Mouse (Mus musculus): ENCODE data around the gene Map4k4. TPM values are rescaled to one million over a fixed set of nuclear protein-coding genes. Genes with fewer than 3 reads are reported as not detected.

Map4k4 gene
- total RNA-seq, 1 experiment from 2014 or later, result 141 TPM

GRCm38 (mm10) chr1:39964427-39964826 is 63.7 kb downstream of the Map4k4 start:
- no peak for DNase-seq

DNA sequence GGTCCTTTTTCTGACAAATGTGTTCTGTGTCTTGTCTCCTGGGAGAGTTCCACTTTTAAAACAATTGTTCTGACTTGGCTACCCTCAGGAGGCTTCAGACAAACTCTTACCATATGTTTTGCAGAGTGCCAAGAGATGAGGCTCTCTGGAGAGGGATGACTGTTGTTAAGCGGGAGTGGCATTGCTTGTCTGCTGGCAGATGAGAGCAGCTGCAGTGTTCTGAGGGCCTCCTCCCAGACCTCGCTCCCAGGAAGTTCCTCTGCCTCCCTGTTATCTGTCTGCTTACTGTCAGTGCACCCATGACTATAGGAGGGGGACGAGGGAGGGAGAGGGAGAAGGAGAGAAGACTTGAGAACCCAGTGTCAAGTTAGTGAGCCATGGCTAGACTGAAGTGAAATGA is 64.7 kb downstream of the Map4k4 start:
- no peak for DNase-seq

DNA sequence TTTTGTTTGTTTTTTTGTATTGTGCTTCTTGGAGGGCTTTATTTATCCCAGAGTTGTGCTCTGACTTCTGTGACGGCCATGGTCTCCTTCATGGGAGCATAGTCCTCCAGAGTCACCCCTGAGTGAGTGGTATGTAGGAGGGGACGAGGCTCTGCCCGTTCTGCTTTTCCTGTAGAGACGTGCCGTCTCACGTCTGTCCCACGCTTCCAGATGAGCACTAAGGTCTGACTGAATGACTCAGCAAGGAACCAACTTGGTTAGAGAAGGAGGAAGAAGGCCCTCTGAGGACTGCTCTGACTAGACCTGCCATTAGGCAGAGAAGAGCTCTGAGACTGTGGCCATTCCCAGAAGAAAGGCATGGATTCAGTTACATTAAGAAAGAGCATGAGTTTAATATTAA is 68.3 kb downstream of the Map4k4 start:
- no peak for DNase-seq

DNA sequence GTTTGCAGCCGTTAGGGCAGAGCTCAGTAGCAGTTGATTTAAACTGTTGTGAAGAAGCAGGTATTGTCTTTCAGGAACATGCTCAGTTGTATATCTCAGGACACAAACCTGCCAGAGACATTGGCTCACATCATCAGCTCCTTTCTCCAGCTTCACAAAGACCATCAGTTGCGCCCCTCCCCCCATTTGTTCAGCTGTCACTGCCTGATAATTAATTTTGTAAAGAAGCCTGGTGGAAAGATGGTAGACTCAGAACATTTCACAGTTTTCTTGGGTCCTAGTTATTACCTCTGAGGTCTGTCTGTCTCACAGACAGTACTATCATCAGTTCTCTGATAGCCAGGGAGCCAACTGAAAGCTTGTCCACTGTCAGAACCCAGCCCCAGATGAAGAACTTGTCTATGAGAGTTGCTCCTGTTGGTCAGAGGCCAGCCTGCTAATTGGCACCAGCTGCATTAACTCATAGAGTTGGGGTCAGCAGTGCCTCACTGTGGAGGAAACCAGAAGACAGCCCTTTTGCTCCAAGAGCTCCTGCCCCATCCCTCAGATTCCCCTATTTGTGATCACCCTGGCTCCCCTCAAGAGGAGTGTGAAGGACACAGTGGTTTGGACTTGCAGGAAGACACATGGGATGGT is 69.2 kb downstream of the Map4k4 start:
- DNase-seq, result no peak

DNA sequence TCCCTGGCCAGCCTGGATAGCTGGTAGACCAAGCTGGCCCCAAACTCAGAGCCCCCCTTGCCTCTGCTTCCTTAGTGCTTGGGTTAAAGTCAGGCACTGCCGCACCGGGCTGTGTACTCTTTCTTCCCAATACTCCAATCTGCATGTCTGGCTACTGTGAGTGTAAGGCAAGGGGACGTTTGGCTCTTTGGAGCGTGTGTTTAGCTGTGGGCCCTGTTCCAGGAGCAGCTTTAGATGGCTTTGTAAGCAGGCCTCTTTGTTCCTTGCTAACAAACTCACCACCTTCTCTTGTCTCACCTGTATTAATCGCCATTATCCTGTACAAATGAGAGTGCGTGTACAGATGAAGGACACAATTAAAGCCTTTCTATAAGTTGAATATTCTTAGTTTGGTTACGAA is 71.7 kb downstream of the Map4k4 start:
- DNase-seq, result no peak

- DNase-seq, result no peak
Measured at GRCm38 (mm10) chr1:39973911-39974310, 73.2 kb downstream of the Map4k4 start.

DNA sequence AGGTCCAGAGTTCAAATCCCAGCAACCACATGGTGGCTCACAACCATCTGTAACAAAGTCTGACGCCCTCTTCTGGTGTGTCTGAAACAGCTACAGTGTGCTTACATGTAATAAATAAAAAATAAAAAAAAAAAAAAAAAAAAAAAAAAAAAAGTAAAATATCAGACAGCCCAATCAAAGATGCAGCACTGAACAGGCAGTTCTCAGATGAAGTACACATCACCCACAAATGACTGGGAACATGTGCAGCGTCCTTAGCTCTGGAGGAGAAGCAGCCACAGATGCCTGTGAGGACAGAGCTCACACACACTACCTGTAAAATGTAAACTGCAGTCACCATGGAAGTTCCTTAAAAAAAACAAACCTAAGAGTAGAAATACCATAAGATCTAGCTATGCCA is 74.3 kb downstream of the Map4k4 start:
- no peak for DNase-seq

DNA sequence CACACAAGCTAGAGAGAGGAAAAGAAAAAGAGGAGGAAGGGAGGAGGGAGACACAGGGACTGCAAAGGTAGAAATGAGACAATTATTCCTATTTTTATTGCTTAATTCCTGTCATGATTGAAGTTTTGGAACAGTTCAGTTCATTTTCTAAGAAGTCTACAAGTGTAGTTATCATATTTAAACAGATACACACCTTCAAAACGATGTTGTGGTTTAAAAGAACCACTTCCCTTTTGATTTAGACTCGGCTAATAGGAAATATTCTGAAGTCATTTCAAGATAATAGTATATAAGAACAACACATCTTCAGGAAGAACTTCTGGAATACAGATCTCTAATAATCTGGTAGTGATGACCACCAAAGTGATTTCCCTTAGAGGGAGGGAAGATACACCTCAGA is 75.4 kb downstream of the Map4k4 start:
- no peak for DNase-seq

GRCm38 (mm10) chr1:39976847-39977744 is 76.4 kb downstream of the Map4k4 start:
- no peak for DNase-seq

DNA sequence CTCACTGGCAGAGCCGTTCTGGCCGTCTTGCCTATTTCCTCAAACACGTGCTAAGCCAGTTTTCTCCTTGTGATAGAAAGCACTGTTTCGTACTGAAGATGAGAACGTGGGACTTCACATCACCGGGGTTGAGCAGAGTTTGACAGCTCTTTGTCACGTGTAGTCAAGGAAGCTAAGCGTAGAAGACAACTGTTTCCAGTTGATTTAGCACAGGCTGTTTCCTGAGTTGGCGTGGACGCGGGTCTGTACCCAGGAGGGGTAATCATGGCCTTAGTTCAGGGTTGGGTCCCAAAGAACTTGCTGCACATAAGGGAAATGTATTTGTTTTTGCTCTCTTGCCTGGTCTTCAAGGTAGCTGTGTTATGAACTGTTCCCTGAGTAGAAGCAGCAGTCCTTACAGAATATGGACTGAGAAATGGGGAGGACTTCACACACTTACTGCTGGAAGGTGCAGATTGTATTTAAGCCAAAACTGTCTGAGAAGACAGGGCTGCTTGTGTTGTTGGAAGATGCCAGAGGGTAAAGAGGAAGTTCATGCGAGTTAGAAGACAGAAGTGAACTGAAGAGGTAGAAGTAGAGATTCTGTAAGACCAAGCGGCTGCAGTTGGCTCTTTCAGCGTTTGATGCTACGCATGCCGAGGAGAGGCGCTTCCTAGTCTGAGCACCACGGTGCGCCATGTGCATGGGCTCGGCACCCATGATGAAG is 78.2 kb downstream of the Map4k4 start:
- no peak for DNase-seq

GRCm38 (mm10) chr1:39980314-39981290 is 79.9 kb downstream of the Map4k4 start:
- no peak for DNase-seq

GRCm38 (mm10) chr1:39981970-39982369 is 81.3 kb downstream of the Map4k4 start:
- DNase-seq, result no peak

GRCm38 (mm10) chr1:39982727-39983487 is 82.2 kb downstream of the Map4k4 start:
- DNase-seq, result no peak

DNA sequence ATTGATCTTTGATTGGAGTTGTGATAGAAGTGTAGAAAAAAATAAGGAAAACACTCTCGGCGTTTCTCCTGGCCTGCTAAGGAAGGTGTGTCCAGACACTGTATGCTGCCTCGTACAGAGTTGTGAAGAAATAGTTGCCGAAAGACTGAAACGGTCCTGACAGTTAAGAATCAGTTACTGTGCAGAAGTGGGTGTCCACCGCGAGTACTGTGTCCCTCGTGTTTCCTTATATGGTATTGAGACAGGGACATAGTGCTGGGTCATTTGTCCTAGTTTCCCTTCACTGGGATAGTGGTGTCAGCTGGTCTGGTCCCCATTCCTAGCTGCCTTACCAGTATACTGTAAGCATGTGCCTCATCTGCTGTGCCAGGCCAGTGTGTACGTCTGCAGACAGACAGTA is 83.6 kb downstream of the Map4k4 start:
- DNase-seq, result no peak

GRCm38 (mm10) chr1:39986820-39987219 is 86.1 kb downstream of the Map4k4 start:
- no peak for DNase-seq

GRCm38 (mm10) chr1:39988841-39989240 is 88.1 kb downstream of the Map4k4 start:
- no peak for DNase-seq

DNA sequence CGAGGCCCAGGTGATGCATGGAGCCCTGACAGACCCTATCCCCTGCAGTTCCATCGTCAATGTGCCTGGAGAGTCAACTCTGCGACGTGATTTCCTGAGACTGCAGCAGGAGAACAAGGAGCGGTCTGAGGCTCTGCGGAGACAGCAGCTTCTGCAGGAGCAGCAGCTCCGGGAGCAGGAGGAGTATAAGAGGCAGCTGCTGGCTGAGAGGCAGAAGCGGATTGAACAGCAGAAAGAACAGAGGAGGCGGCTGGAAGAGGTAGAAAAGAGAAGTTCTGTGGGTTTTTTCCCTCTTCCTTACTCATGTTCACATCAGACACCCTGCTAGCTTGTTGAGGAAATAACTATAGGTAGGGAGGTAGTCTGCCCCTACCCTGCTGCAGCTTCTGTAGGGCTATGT is 89.3 kb downstream of the Map4k4 start:
- no peak for DNase-seq

DNA sequence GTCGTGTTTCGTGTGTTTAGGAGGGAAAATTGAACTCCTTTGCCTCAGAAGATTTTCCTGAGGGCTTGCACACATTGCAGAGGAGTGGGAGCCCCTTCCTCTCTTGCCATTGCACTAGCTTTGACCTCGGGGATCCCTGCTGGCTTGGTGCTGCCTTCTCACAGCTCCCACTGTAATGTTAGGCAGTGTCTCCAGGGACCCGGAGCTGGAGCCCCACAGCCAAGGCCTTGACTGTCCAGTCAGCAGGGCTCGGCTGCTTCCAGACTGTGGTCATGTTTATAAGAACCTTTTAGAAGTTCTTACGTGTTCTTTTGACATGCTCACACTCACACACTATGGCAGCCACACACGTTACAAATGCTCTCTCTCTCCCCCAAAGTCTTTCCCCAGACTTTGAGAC is 93.2 kb downstream of the Map4k4 start:
- no peak for DNase-seq

DNA sequence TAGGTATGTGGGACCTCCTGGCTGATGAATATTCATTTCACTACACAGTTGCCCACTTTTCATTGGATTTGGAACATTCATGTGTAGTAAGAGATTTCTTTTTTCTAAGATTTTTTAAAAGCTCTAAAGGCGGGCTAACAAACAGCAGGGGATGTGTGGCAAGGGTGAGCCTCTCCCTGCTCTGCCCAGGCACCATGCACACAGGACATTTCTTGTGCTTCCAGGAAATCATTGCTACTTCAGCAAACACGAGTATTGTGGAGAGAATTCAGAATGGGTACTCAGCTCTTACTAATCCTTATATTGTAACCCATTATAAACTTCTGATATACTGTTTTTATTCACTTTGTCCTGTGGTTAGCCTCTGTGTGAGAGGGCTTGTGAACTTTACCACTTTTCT is 94.9 kb downstream of the Map4k4 start:
- no peak for DNase-seq

DNA sequence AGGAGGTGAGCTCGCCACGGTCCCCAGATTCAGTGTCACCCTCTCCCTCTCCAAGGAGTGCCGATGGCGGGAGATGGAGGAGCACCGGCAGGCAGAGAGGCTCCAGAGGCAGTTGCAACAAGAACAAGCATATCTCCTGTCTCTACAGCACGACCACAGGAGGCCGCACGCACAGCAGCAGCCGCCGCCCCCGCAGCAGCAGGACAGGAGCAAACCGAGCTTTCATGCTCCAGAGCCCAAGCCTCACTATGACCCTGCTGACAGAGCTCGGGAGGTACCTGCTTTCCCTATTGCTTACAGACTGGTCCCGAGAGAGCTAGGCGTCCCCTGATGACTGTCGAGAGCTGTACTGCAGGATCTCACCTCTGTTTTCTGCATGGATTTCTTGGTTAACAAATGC is 99.8 kb downstream of the Map4k4 start:
- no peak for DNase-seq

GRCm38 (mm10) chr1:40000899-40001298 is 100.2 kb downstream of the Map4k4 start:
- no peak for DNase-seq
